Mouse (Mus musculus): ENCODE results near the gene Cst8. TPM values are rescaled to one million over a fixed set of nuclear protein-coding genes. Genes with fewer than 3 reads are reported as not detected.

Cst8 gene
- polyA plus RNA-seq, 1 experiment from 2014 or later, result 0.68 TPM

Other genes starting within 250 kb of the Cst8 start
- 89.1 and 98.2 TPM in 2 replicates for gene Nxt1, start 126.2 kb upstream of the Cst8 start, polyA plus RNA-seq (2014; fragmentation: Nextera tagmentation; extraction: Ambion mirVana)
- gene Gzf1, start 117.8 kb upstream of the Cst8 start, polyA plus RNA-seq (2014; fragmentation: Nextera tagmentation; extraction: Ambion mirVana), result 20.0 and 23.1 TPM in 2 replicates
- 7.1 and 7.8 TPM in 2 replicates for gene Napb, start 66.3 kb upstream of the Cst8 start, polyA plus RNA-seq (2014; fragmentation: Nextera tagmentation; extraction: Ambion mirVana)
- not detected in 2 replicates for gene Cstl1, start 48.4 kb upstream of the Cst8 start, polyA plus RNA-seq (2014; fragmentation: Nextera tagmentation; extraction: Ambion mirVana)
- gene Cst11, start 27.3 kb upstream of the Cst8 start, polyA plus RNA-seq (2014; fragmentation: Nextera tagmentation; extraction: Ambion mirVana), result not detected in 2 replicates
- not detected in 2 replicates for gene 8030411F24Rik, start 16.8 kb upstream of the Cst8 start, polyA plus RNA-seq (2014; fragmentation: Nextera tagmentation; extraction: Ambion mirVana)
- not detected in 2 replicates for gene Cst12, start 9.4 kb upstream of the Cst8 start, polyA plus RNA-seq (2014; fragmentation: Nextera tagmentation; extraction: Ambion mirVana)
- gene Cst13, start 21.3 kb downstream of the Cst8 start, polyA plus RNA-seq (2014; fragmentation: Nextera tagmentation; extraction: Ambion mirVana), result not detected in 2 replicates
- not detected in 2 replicates for gene Cst9, start 36.4 kb downstream of the Cst8 start, polyA plus RNA-seq (2014; fragmentation: Nextera tagmentation; extraction: Ambion mirVana)
- not detected in 2 replicates for gene 9230104L09Rik, start 66.3 kb downstream of the Cst8 start, polyA plus RNA-seq (2014; fragmentation: Nextera tagmentation; extraction: Ambion mirVana)
- gene Cst3, start 76.9 kb downstream of the Cst8 start, polyA plus RNA-seq (2014; fragmentation: Nextera tagmentation; extraction: Ambion mirVana), result 533 and 548 TPM in 2 replicates
- not detected in 2 replicates for gene Gm1330, start 204.5 kb downstream of the Cst8 start, polyA plus RNA-seq (2014; fragmentation: Nextera tagmentation; extraction: Ambion mirVana)
- gene Gm10750, start 218.5 kb downstream of the Cst8 start, polyA plus RNA-seq (2014; fragmentation: Nextera tagmentation; extraction: Ambion mirVana), result not detected in 2 replicates